Mouse (Mus musculus): ENCODE results near the gene Rnf8. TPM values are rescaled to one million over a fixed set of nuclear protein-coding genes. Genes with fewer than 3 reads are reported as not detected.
"Not testable (repeated sequence)": the region's sequence is repeated elsewhere in the genome, so short reads cannot be mapped to it uniquely, and the experiment has no call there.

Rnf8 gene
- polyA plus RNA-seq, 1 experiment from 2014 or later: 117 TPM

- Histone ChIP-seq H3K27ac (no peak overlapping the region; the same call in 1 of the 2 replicates), H3K36me3 (replicated peaks) (peaks cover 46% of the 10 kb centered on the region), H3K9me3 (no peaks in the 10 kb centered on the region), H3K9ac (no peak overlapping the region), H3K4me3 (replicated peaks) (no peak overlapping the region), H3K4me1 (peaks cover 17% of the 10 kb centered on the region; the same call in 1 of the 2 replicates), H3K4me2 (no peak overlapping the region), H3K27me3 (no peaks in the 10 kb centered on the region)
- no peak for ATAC-seq (ENCODE audit: low FRiP score)
- WGBS: 83% methylated on average over 15 of the region's 15 CpGs
These were observed 18.5 kb upstream of the Rnf8 start for GRCm38 (mm10) chr17:29595891-29596770.

DNA sequence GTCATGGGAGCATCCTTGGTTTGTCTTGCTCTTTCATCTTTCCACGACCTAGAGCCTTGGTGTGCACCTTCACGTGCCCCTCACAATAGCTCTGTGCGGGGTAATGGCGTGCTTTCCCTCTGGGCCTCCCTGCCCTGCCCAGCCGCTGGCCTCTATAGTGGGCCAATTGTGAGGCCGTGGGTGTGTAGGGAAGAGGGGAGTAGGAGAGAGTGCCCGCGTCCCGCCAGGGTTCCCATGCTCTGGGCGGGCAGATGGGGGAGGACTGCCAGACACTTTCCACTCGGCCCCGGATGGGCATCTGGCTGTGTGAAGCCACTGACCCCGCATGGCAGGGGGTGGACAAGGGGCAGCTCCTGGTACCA lies 17.8 kb upstream of the Rnf8 start:
- Histone ChIP-seq H3K9ac (no peak overlapping the region), H3K27ac (no peak overlapping the region; the same call in 1 of the 2 replicates), H3K36me3 (replicated peaks) (peaks cover 46% of the 10 kb centered on the region), H3K4me1 (peaks cover 17% of the 10 kb centered on the region; the same call in 1 of the 2 replicates), H3K9me3 (no peaks in the 10 kb centered on the region), H3K27me3 (no peaks in the 10 kb centered on the region), H3K4me2 (no peak overlapping the region), H3K4me3 (replicated peaks) (no peak overlapping the region)
- ATAC-seq (ENCODE audit: low FRiP score): no peak
- WGBS: 83% methylated on average over 13 of the region's 13 CpGs

DNA sequence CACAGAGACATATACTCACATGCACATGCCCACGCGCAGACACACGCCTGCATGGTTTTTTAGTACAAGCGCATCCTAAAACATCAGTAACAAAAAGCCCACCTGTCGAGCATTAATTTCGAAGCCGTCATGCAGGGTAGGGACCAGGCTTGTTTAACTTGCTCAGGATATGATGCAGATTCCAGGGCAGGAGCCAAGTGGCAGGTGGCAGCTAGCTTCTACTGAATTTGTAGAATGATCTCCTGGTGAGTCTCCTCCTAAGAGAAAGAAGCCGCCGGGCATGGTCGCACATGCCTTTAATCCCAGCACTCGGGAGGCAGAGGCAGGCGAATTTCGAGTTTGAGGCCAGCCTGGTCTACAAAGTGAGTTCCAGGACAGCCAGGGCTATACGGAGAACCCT lies 15.5 kb upstream of the Rnf8 start:
- H3K4me2 ChIP-seq: no peak overlapping the region
- H3K9ac ChIP-seq: no peak overlapping the region
- H3K27me3 ChIP-seq: no peaks in the 10 kb centered on the region
- peaks cover 51% of the 10 kb centered on the region for H3K36me3 ChIP-seq (replicated peaks)
- ATAC-seq (ENCODE audit: low FRiP score): no peak
- no peak overlapping the region for H3K4me3 ChIP-seq (replicated peaks)
- H3K9me3 ChIP-seq: no peaks in the 10 kb centered on the region
- no peak overlapping the region for H3K27ac ChIP-seq
- H3K4me1 ChIP-seq: peaks cover 17% of the 10 kb centered on the region; the same call in 1 of the 2 replicates
- 95% methylated on average over 14 of the region's 14 CpGs for WGBS

GRCm38 (mm10) chr17:29599537-29599936 lies 15.1 kb upstream of the Rnf8 start:
- H3K36me3 ChIP-seq (replicated peaks): peaks cover 49% of the 10 kb centered on the region
- no peak overlapping the region for H3K27ac ChIP-seq
- H3K4me3 ChIP-seq (replicated peaks): no peak overlapping the region
- no peaks in the 10 kb centered on the region for H3K27me3 ChIP-seq
- ATAC-seq (ENCODE audit: low FRiP score): no peak
- H3K9ac ChIP-seq: no peak overlapping the region
- no peaks in the 10 kb centered on the region for H3K9me3 ChIP-seq
- H3K4me1 ChIP-seq: peaks cover 17% of the 10 kb centered on the region; the same call in 1 of the 2 replicates
- 89% methylated on average over 8 of the region's 8 CpGs for WGBS
- no peak overlapping the region for H3K4me2 ChIP-seq

DNA sequence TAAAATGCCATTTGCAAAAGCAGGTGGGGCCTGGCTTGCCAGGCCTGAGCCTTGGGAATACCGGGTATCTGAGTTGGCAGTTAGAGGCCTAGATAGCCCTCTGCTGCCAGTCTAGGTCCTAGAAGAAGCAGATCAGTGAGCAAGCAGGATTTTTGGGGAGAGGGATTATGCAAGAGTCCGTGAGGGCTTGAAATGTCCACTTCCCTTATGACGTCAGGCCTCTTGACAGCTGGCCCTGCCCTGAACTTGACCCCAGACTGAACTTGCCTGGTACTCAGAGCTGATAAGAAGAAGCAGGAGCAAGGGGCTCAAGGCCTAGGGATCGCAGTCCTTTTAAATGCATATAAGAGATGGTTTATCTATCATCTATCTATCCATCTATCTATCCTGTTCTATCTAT lies 13.2 kb upstream of the Rnf8 start:
- no peak overlapping the region for H3K4me2 ChIP-seq
- no peak overlapping the region for H3K27ac ChIP-seq
- no peak overlapping the region for H3K4me3 ChIP-seq (replicated peaks)
- WGBS: 81% methylated on average over 4 of the region's 4 CpGs
- no peak overlapping the region for H3K9ac ChIP-seq
- no peaks in the 10 kb centered on the region for H3K27me3 ChIP-seq
- H3K36me3 ChIP-seq (replicated peaks): peaks cover 44% of the 10 kb centered on the region
- no peaks in the 10 kb centered on the region for H3K9me3 ChIP-seq
- no peak for ATAC-seq (ENCODE audit: low FRiP score)
- H3K4me1 ChIP-seq: peaks cover 9% of the 10 kb centered on the region; the same call in 1 of the 2 replicates

GRCm38 (mm10) chr17:29603283-29603682 lies 11.3 kb upstream of the Rnf8 start:
- no peak overlapping the region for H3K27ac ChIP-seq
- H3K9ac ChIP-seq: no peak overlapping the region
- no peak overlapping the region for H3K4me3 ChIP-seq (replicated peaks)
- H3K9me3 ChIP-seq: no peaks in the 10 kb centered on the region
- 0 out of 2 replicates have a peak, but pooled peaks have one; percentile 30 for ATAC-seq (ENCODE audit: low FRiP score)
- peaks cover 44% of the 10 kb centered on the region for H3K36me3 ChIP-seq (replicated peaks)
- no peak overlapping the region for H3K4me2 ChIP-seq
- no peaks in the 10 kb centered on the region for H3K4me1 ChIP-seq
- WGBS: 25% methylated on average over 6 of the region's 6 CpGs
- H3K27me3 ChIP-seq: no peaks in the 10 kb centered on the region

- peaks cover 14% of the 10 kb centered on the region for H3K36me3 ChIP-seq (replicated peaks)
- WGBS: 87% methylated on average over 5 of the region's 5 CpGs
- ATAC-seq (ENCODE audit: low FRiP score); H3K4me3 ChIP-seq (replicated peaks); H3K4me2 ChIP-seq; H3K9me3 ChIP-seq; H3K27me3 ChIP-seq; H3K27ac ChIP-seq; H3K9ac ChIP-seq: not testable (repeated sequence)
- peaks cover 29% of the 10 kb centered on the region for H3K4me1 ChIP-seq
These were observed 1.1 kb upstream of the Rnf8 start for GRCm38 (mm10) chr17:29613453-29613852.

GRCm38 (mm10) chr17:29615024-29615551 lies 498 bp downstream of the Rnf8 start:
- Histone ChIP-seq H3K9ac (peak overlapping the region; percentile 99), H3K9me3 (no peaks in the 10 kb centered on the region), H3K4me2 (peak overlapping the region; percentile 87), H3K27me3 (no peaks in the 10 kb centered on the region), H3K4me3 (replicated peaks) (peak overlapping the region; percentile 99), H3K4me1 (peaks cover 29% of the 10 kb centered on the region), H3K36me3 (replicated peaks) (peaks cover 26% of the 10 kb centered on the region), H3K27ac (peak overlapping the region; percentile 95)
- WGBS: under 1% methylated on average over 42 of the region's 43 CpGs
- peak; percentile 60 for ATAC-seq (ENCODE audit: low FRiP score)

DNA sequence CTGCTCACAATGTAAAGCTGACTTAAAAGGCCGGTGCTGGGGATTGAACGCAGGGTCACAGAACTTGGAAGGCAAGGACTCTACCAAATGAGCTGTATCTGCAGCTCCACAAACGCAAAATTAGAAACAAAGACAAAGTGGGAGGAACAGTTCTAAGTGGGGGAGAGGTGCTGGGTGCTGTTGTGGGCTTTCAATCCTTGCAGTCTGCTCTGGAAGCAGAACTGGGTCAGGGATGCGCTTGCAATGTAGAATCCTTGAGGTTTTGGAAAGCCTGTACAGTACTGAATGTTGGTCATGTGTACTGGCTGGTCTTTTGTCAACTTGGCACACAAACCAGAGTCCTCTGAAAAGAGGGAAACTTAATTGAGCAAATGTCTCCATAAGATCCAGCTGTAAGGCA lies 1.0 kb downstream of the Rnf8 start:
- no peaks in the 10 kb centered on the region for H3K27me3 ChIP-seq
- H3K4me1 ChIP-seq: peaks cover 29% of the 10 kb centered on the region
- WGBS: 7% methylated on average over 4 of the region's 4 CpGs
- no peak for ATAC-seq (ENCODE audit: low FRiP score)
- peak overlapping the region; percentile 99 for H3K9ac ChIP-seq
- H3K9me3 ChIP-seq: no peaks in the 10 kb centered on the region
- H3K4me2 ChIP-seq: peak overlapping the region; percentile 87
- H3K4me3 ChIP-seq (replicated peaks): peak overlapping the region; percentile 99
- peaks cover 29% of the 10 kb centered on the region for H3K36me3 ChIP-seq (replicated peaks)
- H3K27ac ChIP-seq: peak overlapping the region; percentile 95

DNA sequence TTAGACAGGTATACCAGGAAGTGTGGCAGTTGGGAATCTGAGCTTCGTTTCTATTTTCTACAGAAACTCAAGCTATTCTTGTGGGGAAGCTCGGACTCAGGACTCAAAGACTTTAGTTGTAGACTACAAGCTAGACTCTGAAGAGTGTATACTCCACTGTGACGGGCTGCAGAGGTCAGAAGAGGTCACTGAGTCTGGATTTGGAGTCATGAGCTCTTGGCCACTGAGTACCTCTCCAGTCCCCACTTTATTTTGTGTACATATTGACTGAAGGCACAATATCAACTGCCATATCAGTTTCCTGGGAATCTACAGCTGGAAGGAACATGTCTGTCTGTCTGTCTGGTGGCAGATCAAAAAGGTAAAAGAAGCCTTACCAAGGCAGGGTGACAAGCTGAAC lies 4.6 kb downstream of the Rnf8 start:
- no peak overlapping the region for H3K4me2 ChIP-seq
- H3K9me3 ChIP-seq: no peaks in the 10 kb centered on the region
- 91% methylated on average over 3 of the region's 3 CpGs for WGBS
- no peak overlapping the region for H3K9ac ChIP-seq
- no peaks in the 10 kb centered on the region for H3K27me3 ChIP-seq
- no peak for ATAC-seq (ENCODE audit: low FRiP score)
- H3K4me1 ChIP-seq: peaks cover 26% of the 10 kb centered on the region
- H3K36me3 ChIP-seq (replicated peaks): peaks cover 65% of the 10 kb centered on the region
- H3K4me3 ChIP-seq (replicated peaks): no peak overlapping the region
- no peak overlapping the region for H3K27ac ChIP-seq

DNA sequence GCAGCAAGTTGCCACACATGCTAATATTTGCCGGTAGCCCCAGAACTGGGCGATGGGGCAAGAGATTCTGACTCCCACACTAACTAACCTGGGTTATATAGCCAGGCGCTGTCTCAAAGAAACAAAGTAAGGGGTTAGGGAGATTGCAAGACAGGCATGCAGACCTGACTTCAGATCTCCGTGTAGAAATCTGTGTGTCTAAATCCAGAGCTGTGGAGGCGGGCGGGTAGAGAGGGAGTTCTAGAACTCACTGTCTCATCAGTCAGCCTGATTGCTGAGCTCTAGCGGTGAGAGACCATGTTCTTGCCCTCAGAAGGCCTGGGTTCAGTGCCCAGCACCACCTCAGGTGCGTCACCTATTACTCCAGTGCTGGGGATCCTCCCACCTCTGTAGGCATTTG lies 8.9 kb downstream of the Rnf8 start:
- no peaks in the 10 kb centered on the region for H3K4me1 ChIP-seq
- H3K9me3 ChIP-seq: no peaks in the 10 kb centered on the region
- no peak overlapping the region for H3K9ac ChIP-seq
- H3K27me3 ChIP-seq: no peaks in the 10 kb centered on the region
- WGBS: 96% methylated on average over 8 of the region's 8 CpGs
- H3K36me3 ChIP-seq (replicated peaks): peaks cover 93% of the 10 kb centered on the region
- ATAC-seq (ENCODE audit: low FRiP score): no peak
- no peak overlapping the region for H3K27ac ChIP-seq
- H3K4me3 ChIP-seq (replicated peaks): no peak overlapping the region
- no peak overlapping the region for H3K4me2 ChIP-seq

DNA sequence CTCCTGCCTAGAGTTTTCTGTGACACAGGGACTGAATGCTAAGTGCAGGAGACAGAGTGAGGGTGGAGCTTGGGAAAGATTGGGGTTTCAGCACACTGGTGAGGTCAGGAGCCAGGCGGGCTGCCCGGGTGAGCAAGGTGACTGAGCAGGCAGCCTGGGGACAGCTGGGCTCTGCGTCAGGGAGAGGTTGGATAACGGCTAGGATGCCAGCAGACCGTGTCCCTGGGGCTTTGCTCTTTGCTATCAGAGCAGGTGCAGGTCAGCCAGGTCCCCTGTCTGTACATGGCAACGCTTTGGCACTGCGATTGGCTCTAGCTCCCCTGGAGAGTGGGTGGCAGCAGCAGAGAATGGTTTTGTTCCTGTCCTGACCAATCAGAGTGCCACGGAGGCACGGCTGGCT lies 12.7 kb downstream of the Rnf8 start:
- no peak for ATAC-seq (ENCODE audit: low FRiP score)
- Histone ChIP-seq H3K4me2 (no peak overlapping the region), H3K4me3 (replicated peaks) (no peak overlapping the region), H3K36me3 (replicated peaks) (peaks cover 94% of the 10 kb centered on the region), H3K4me1 (no peaks in the 10 kb centered on the region), H3K27ac (no peak overlapping the region), H3K27me3 (no peaks in the 10 kb centered on the region), H3K9me3 (no peaks in the 10 kb centered on the region), H3K9ac (no peak overlapping the region)
- WGBS: 95% methylated on average over 9 of the region's 9 CpGs

DNA sequence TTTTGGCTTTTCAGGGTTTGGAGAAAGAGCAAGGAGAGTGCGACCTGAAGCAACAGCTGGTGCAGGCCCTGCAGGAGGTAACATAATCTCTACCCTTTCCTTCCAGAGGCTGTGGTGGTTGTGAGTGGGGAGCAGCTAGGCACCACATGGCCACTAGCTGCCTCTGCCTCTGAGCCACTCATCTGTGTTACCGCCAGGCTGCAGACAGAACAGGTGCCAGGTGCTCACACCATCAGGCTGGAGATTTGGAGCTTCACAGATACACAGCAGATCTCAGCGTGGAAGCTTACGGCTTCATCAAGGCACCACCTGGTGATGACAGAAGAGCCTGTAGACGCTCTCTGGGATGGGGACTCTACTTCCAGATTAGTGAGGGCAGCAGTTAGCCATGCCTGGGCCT lies 14.4 kb downstream of the Rnf8 start:
- H3K36me3 ChIP-seq (replicated peaks): peaks cover 89% of the 10 kb centered on the region
- no peak overlapping the region for H3K4me3 ChIP-seq (replicated peaks)
- H3K9ac ChIP-seq: no peak overlapping the region
- H3K27ac ChIP-seq: no peak overlapping the region
- H3K4me1 ChIP-seq: no peaks in the 10 kb centered on the region
- no peaks in the 10 kb centered on the region for H3K9me3 ChIP-seq
- 89% methylated on average over 5 of the region's 5 CpGs for WGBS
- H3K4me2 ChIP-seq: no peak overlapping the region
- no peaks in the 10 kb centered on the region for H3K27me3 ChIP-seq
- ATAC-seq (ENCODE audit: low FRiP score): no peak

Data from forebrain, embryonic 12.5 days (tissue).